Mouse (Mus musculus) spleen, adult 2 months (tissue): ENCODE data around the gene Pcyt2.

Experiments used
- CTCF ChIP-seq: fragments of 200-500 bp; IDR thresholded peaks from 2 replicates; pipeline ENCODE4 v1.5.1; 2011; ENCODE audit warnings: mild to moderate bottlenecking, inconsistent platforms; ENCODE audit not compliant: insufficient read depth, insufficient read length, insufficient replicate concordance; ENCODE audit errors: extremely low read depth
- POLR2A ChIP-seq: fragments of 200-500 bp; IDR thresholded peaks from 2 replicates; pipeline ENCODE4 v1.6.1; 2011; ENCODE audit warnings: low read depth, low read length, inconsistent platforms

DNA sequence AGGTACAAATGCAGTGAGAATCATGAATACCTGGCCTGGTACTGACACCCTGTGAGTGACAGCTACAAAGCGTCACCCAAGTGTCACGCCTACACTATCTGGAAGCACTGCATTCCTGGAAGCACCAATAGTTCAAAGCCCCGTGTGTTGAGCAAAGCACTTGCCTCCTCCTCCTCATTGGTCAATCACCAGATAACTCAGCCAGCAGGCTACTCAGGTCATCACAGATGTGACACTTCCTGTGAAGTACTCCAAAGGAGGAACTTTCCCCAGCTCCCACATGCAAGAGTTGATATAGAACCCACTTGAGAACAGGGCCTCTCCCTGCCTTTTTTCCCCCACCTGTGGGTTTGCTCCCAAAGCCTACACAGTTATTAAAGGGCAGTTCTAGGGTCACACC, 46.6 kb downstream of the Pcyt2 start:
- TF ChIP-seq CTCF (no peak), POLR2A (no peak)
